Mouse (Mus musculus) embryonic fibroblast, embryonic 13.5 days (primary cell): ENCODE results near the gene Krtap29-1.

ENCODE experiments used
- CTCF ChIP-seq: IDR thresholded peaks from 2 replicates; pipeline ENCODE4 v1.5.1; 2011; ENCODE audit warnings: mild to moderate bottlenecking, control low read depth, low read length, moderate library complexity, borderline replicate concordance; ENCODE audit not compliant: insufficient read depth
- POLR2A ChIP-seq: IDR thresholded peaks from 2 replicates; pipeline ENCODE4 v1.6.1; 2011; ENCODE audit warnings: low read depth, mild to moderate bottlenecking, control low read depth, low read length, moderate library complexity

GRCm38 (mm10) chr11:100021438-100021837, 42.6 kb upstream of the Krtap29-1 start:
- TF ChIP-seq POLR2A (no peak), CTCF (no peak)
